Mouse (Mus musculus): ENCODE data around the gene Ctf1. TPM values are rescaled to one million over a fixed set of nuclear protein-coding genes. Genes with fewer than 3 reads are reported as not detected.

Gene Ctf1
- polyA plus RNA-seq, 1 experiment from 2014 or later, result 5.8 TPM

DNA sequence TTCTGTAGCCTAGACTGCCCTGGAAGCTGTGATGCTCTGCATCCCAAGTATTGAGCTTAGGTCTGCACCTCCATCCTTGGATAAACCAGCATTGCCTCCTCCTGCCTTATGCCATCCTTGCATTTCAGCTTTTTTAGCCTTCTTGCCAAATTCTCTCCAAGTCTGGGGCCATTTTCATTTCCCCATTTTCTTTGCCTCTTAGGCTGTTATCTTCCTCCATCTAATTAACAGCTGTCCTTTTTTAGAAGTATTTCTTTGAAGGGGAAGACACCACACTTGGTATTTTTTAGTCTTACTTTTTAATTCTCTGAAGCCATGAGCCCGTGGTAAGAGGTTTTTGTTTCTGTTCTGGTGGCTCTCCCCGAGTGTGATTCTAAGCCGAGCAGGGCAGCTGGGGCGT is 51.1 kb downstream of the Ctf1 start:
- peaks cover 5% of the 10 kb centered on the region for H3K4me1 ChIP-seq
- 88% methylated on average over 4 of the region's 4 CpGs for WGBS
- no peak for ATAC-seq (replicated peaks)
- no peak overlapping the region for H3K9ac ChIP-seq (replicated peaks)
- no peak overlapping the region for H3K4me2 ChIP-seq (replicated peaks)
- H3K9me3 ChIP-seq, result no peaks in the 10 kb centered on the region
- no peaks in the 10 kb centered on the region for H3K27me3 ChIP-seq
- H3K4me3 ChIP-seq, result no peak overlapping the region
- no peak overlapping the region for H3K27ac ChIP-seq (replicated peaks)
- H3K36me3 ChIP-seq, result peaks cover 75% of the 10 kb centered on the region

DNA sequence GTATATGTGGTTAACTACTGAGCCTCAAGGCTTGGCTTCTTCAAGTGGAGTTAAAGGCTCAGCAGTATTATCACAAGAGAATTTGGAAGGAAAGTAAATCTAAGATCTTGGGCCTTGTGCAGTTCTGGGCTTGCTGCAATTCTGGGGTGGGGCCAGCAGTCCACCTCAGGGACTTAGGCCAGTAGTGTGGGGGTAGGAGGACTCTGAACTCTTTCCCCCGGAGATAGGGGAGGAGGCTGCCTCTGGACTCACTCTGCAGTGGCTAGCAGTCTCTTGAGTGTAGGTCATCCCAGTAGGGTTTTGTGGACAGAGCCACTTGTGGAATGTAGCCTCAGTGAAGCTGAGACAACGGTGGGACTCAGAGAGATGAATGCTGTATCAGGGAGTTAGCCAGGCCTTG is 53.2 kb downstream of the Ctf1 start:
- H3K9me3 ChIP-seq, result no peaks in the 10 kb centered on the region
- ATAC-seq (replicated peaks), result no peak
- no peak overlapping the region for H3K9ac ChIP-seq (replicated peaks)
- H3K36me3 ChIP-seq, result peaks cover 65% of the 10 kb centered on the region
- peaks cover 25% of the 10 kb centered on the region for H3K4me1 ChIP-seq
- H3K4me2 ChIP-seq (replicated peaks), result no peak overlapping the region
- no peak overlapping the region for H3K4me3 ChIP-seq
- H3K27ac ChIP-seq (replicated peaks), result no peak overlapping the region
- WGBS, result 96% methylated on average over 2 of the region's 2 CpGs
- no peaks in the 10 kb centered on the region for H3K27me3 ChIP-seq

DNA sequence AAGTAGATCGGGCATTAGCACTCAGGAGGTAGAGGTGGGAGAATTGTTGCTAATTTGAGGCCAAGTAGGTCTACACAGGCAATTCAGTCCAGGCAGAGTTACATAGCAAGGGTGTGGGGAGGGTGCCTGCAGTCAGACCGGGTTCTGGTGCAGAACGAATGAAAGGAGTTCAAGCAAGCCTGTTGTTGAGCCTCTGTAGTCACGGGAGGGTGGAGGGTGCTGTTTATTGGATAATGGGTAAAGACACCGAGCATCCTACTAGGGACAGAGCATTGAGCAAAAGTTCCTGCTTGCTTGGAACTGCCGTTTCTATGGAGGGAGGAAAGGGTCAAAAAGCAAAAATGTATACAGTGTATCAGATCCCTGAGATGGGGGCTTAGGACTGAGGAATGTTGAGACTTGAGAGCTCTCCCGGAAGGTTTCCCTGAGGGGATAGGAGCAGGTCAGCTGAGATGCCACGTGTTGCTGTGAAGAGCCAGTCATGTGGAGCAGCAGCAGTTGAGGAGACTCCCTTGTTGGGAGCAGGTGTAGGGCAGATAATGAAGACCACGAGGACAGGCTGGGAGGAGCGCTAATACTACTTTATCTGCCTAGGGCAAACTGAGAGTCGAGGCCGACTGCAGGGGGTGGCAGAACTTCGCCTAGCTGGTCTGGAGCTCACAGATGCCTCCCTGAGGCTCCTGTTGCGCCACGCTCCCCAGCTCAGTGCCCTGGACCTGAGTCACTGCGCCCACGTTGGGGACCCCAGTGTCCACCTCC is 54.5 kb downstream of the Ctf1 start:
- Histone ChIP-seq H3K4me1 (peaks cover 30% of the 10 kb centered on the region), H3K36me3 (peaks cover 56% of the 10 kb centered on the region), H3K4me2 (replicated peaks) (no peak overlapping the region), H3K9me3 (no peaks in the 10 kb centered on the region), H3K27me3 (no peaks in the 10 kb centered on the region), H3K9ac (replicated peaks) (no peak overlapping the region), H3K4me3 (no peak overlapping the region), H3K27ac (replicated peaks) (no peak overlapping the region)
- 82% methylated on average over 17 of the region's 17 CpGs for WGBS
- ATAC-seq (replicated peaks), result no peak

MicroRNA genes within 50 kb of the gene (microRNA counts, 519-probe panel; counts per million panel counts)
- 2,051 counts per million, percentile 27 among the panel's probes with 10 or more counts for microRNA mmu-miR-762

Small RNAs within 50 kb of the gene (microRNA-seq; reads per million reads assigned to microRNA genes)
- gene Mir762, result not detected

Other genes starting within 250 kb of the Ctf1 start
- 12.7 and 13.2 TPM in 2 replicates for gene Fbrs, start 233.5 kb upstream of the Ctf1 start, polyA plus RNA-seq (2015; fragmentation: Nextera tagmentation; extraction: Ambion mirVana)
- gene Srcap, start 200.8 kb upstream of the Ctf1 start, polyA plus RNA-seq (2015; fragmentation: Nextera tagmentation; extraction: Ambion mirVana), result 54.1 and 64.2 TPM in 2 replicates
- gene Gm42715, start 193.2 kb upstream of the Ctf1 start, polyA plus RNA-seq (2015; fragmentation: Nextera tagmentation; extraction: Ambion mirVana), result 17.2 and 17.7 TPM in 2 replicates
- gene Tmem265, start 151.3 kb upstream of the Ctf1 start, polyA plus RNA-seq (2015; fragmentation: Nextera tagmentation; extraction: Ambion mirVana), result 3.7 and 5.3 TPM in 2 replicates
- gene Phkg2, start 139.4 kb upstream of the Ctf1 start, polyA plus RNA-seq (2015; fragmentation: Nextera tagmentation; extraction: Ambion mirVana), result 59.7 and 62.3 TPM in 2 replicates
- 11.8 TPM in 2 replicates for gene Ccdc189, start 124.1 kb upstream of the Ctf1 start, polyA plus RNA-seq (2015; fragmentation: Nextera tagmentation; extraction: Ambion mirVana)
- 51.1 and 52.4 TPM in 2 replicates for gene Rnf40, start 124.0 kb upstream of the Ctf1 start, polyA plus RNA-seq (2015; fragmentation: Nextera tagmentation; extraction: Ambion mirVana)
- gene Zfp629, start 96.9 kb upstream of the Ctf1 start, polyA plus RNA-seq (2015; fragmentation: Nextera tagmentation; extraction: Ambion mirVana), result 18.7 and 18.9 TPM in 2 replicates
- 43.1 and 47.9 TPM in 2 replicates for gene Bcl7c, start 3.8 kb upstream of the Ctf1 start, polyA plus RNA-seq (2015; fragmentation: Nextera tagmentation; extraction: Ambion mirVana)
- 0.10 and 0.19 TPM in 2 replicates for gene Ctf2, start 19.4 kb downstream of the Ctf1 start, polyA plus RNA-seq (2015; fragmentation: Nextera tagmentation; extraction: Ambion mirVana)
- gene Fbxl19, start 31.8 kb downstream of the Ctf1 start, polyA plus RNA-seq (2015; fragmentation: Nextera tagmentation; extraction: Ambion mirVana), result 9.4 and 10.5 TPM in 2 replicates
- gene Orai3, start 57.1 kb downstream of the Ctf1 start, polyA plus RNA-seq (2015; fragmentation: Nextera tagmentation; extraction: Ambion mirVana), result 8.7 and 8.8 TPM in 2 replicates
- gene Setd1a, start 63.9 kb downstream of the Ctf1 start, polyA plus RNA-seq (2015; fragmentation: Nextera tagmentation; extraction: Ambion mirVana), result 22.4 and 24.8 TPM in 2 replicates
- not detected in 2 replicates for gene Gm49388, start 72.9 kb downstream of the Ctf1 start, polyA plus RNA-seq (2015; fragmentation: Nextera tagmentation; extraction: Ambion mirVana)
- gene Hsd3b7, start 87.9 kb downstream of the Ctf1 start, polyA plus RNA-seq (2015; fragmentation: Nextera tagmentation; extraction: Ambion mirVana), result 7.4 TPM in 2 replicates
- gene Stx4a, start 111.6 kb downstream of the Ctf1 start, polyA plus RNA-seq (2015; fragmentation: Nextera tagmentation; extraction: Ambion mirVana), result 19.2 and 21.3 TPM in 2 replicates
- gene Stx1b, start 111.8 kb downstream of the Ctf1 start, polyA plus RNA-seq (2015; fragmentation: Nextera tagmentation; extraction: Ambion mirVana), result 34.5 and 37.4 TPM in 2 replicates
- 13.2 and 13.7 TPM in 2 replicates for gene Zfp646, start 163.5 kb downstream of the Ctf1 start, polyA plus RNA-seq (2015; fragmentation: Nextera tagmentation; extraction: Ambion mirVana)
- 46.2 and 48.4 TPM in 2 replicates for gene Zfp668, start 164.1 kb downstream of the Ctf1 start, polyA plus RNA-seq (2015; fragmentation: Nextera tagmentation; extraction: Ambion mirVana)
- gene Prss53, start 178.2 kb downstream of the Ctf1 start, polyA plus RNA-seq (2015; fragmentation: Nextera tagmentation; extraction: Ambion mirVana), result 0.78 and 0.92 TPM in 2 replicates
- gene Gm21974, start 182.7 kb downstream of the Ctf1 start, polyA plus RNA-seq (2015; fragmentation: Nextera tagmentation; extraction: Ambion mirVana), result not detected in 2 replicates
- gene Vkorc1, start 182.9 kb downstream of the Ctf1 start, polyA plus RNA-seq (2015; fragmentation: Nextera tagmentation; extraction: Ambion mirVana), result 65.7 and 69.7 TPM in 2 replicates
- gene Bckdk, start 191.3 kb downstream of the Ctf1 start, polyA plus RNA-seq (2015; fragmentation: Nextera tagmentation; extraction: Ambion mirVana), result 81.7 and 84.3 TPM in 2 replicates
- gene Kat8, start 199.8 kb downstream of the Ctf1 start, polyA plus RNA-seq (2015; fragmentation: Nextera tagmentation; extraction: Ambion mirVana), result 52.7 and 56.5 TPM in 2 replicates
- gene Prss8, start 217.4 kb downstream of the Ctf1 start, polyA plus RNA-seq (2015; fragmentation: Nextera tagmentation; extraction: Ambion mirVana), result 0.20 and 0.29 TPM in 2 replicates
- gene Prss36, start 234.0 kb downstream of the Ctf1 start, polyA plus RNA-seq (2015; fragmentation: Nextera tagmentation; extraction: Ambion mirVana), result 9.6 and 11.6 TPM in 2 replicates